Mouse (Mus musculus) layer of hippocampus, postnatal 14 days (tissue): ENCODE data around the gene Krtap27-1. TPM values are rescaled to one million over a fixed set of nuclear protein-coding genes. Genes with fewer than 3 reads are reported as not detected.
A peak's percentile ranks its signal among the peaks of the same experiment; 100 is the strongest.

Experiments
- DNase-seq, 2 experiments: peaks; one replicate each; pipeline ENCODE4 v3.0.0; 2021 to 2022; ENCODE audit warnings: low spot score in 2 of 2, mixed read lengths in 1 of 2
- long read RNA-seq, 2 experiments: library from polyadenylated mRNA; stranded (forward); transcript quantifications; one replicate each; pipeline ENCODE4 v2.0.0; 2021
- total RNA-seq, 2 experiments: library from RNA; stranded (reverse); gene quantifications; 2 replicates each; pipeline ENCODE4 v1.2.3; 2021

The Krtap27-1 gene
- not detected for total RNA-seq
- long read RNA-seq, experiment 1: 0 reads
- long read RNA-seq, experiment 2: 0 reads

DNA sequence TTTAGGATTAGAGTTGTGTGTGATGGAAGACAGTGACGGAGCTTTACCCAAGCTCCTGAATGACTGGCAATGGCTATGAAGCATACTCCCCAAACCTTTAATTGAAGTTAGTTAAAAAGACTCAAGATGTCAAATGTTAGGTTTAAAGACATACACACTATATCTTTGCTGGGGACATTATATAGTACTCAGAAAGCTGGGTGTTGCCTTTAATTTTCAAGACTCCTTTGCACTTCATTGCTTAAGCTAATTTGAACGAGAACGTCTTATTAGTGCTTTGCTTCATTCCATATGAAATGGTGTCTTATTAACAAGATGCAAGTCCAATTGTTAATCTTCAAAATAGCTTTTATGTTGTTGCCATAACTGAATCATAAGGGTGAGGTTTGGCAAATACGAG lies at the start of gene Krtap27-1:
TSS of gene Krtap27-1 (minus strand) at position 101 of the 400 bp plus-strand sequence.
- no peak for DNase-seq

DNA sequence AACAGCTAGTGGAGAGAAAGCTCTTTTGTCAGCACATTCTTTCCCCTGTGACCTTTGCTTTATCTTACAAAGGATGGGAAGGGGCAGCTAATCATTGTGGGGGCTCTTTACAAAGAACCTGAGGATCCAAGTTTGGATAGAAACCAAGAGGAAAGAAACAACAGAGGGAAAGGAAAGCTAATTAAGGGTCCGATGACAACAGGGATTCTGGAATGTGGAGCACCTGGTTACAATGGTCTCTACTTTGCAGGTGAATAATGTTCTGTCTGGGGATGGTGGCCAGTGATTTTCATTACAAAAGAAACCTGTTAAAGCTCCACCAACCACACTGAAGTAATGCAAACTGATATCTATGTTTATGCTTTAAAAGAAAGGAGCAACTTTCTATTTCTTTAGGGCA lies 48.6 kb upstream of the Krtap27-1 start:
- no peak for DNase-seq

DNA sequence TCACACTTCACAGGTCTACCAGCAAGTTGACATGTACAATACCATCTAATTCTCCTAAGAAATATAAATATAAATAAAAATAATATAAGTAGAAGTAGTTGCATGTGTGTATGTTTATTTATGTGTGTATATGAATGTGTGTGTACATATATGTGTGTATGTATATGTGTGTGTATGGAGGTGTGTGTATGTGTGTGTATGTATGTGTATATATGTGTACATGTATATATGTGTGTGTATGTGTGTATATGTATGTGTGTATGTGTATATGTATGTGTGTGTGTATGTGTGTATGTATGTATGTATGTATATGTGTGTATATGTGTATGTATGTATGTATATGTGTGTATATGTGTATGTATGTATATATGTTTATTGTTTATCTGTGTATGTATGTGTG lies 45.1 kb upstream of the Krtap27-1 start:
- no peak for DNase-seq

DNA sequence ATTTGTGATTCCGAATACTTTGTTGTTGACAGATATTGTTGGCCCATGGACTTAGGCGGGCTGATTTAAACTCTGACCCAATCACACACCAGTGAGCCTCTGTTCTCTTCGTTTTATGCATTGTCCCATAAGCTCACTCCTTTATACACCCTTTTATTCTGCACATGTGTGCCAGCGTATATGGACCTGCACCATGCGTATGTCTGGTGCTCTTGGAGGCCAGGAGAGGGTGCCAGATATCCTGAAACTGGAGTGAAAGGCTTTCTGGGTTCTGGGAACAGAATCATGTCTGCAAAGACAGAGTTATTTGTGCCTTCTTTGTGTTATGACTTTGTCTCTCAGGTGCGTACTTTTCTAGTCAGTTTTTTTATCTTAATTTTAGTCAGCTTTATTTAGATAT lies 39.8 kb upstream of the Krtap27-1 start:
- no peak for DNase-seq

DNA sequence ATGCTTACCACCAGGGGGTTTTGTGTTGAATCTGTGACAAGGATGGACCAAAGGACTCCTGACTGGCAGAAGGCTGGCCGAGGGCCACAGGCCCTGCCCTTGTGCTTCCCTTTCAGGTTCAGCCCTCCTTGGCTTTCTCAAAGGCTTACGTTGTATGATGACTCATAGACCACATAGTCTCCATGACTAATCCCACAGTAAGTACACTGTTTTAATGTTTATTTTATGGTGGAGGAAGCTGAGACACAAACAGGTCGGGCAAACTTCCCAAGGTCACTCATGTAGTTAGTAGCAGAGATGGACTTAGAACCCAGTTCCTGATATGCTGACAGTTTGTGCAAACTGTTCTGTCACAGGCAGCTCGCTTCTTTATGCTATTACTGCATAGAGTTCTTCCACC lies 39.3 kb upstream of the Krtap27-1 start:
- no peak for DNase-seq

DNA sequence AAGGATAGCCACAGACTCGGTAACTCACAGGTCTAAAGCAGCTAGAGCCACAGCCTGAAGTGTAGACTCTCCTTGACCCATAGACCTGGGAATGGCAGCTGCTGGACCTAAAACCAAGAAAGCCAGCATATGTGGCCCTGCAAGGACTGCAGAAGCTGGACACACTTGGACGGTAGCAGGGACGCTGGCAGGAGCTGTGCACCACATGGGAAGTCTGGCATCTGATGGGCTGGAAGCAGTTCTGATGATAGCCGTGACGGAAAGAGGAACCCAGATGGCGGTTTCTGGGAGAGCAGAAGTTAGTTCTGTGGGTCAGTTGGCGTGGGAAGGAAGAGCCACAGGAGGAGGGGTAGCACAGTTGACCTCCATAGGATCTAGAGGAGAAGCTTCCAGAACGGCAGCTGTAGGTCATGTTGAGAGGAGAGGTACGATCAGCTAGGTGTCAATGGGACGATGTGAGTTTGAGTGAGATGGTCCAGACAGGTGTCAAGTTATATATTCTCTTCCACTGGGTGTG lies 36.1 kb upstream of the Krtap27-1 start, which contains the start of gene 2310061N02Rik:
TSS of gene 2310061N02Rik (minus strand) at position 467 of the 517 bp plus-strand sequence.
- peak in 1 of 2 experiments; percentile 15 for DNase-seq

DNA sequence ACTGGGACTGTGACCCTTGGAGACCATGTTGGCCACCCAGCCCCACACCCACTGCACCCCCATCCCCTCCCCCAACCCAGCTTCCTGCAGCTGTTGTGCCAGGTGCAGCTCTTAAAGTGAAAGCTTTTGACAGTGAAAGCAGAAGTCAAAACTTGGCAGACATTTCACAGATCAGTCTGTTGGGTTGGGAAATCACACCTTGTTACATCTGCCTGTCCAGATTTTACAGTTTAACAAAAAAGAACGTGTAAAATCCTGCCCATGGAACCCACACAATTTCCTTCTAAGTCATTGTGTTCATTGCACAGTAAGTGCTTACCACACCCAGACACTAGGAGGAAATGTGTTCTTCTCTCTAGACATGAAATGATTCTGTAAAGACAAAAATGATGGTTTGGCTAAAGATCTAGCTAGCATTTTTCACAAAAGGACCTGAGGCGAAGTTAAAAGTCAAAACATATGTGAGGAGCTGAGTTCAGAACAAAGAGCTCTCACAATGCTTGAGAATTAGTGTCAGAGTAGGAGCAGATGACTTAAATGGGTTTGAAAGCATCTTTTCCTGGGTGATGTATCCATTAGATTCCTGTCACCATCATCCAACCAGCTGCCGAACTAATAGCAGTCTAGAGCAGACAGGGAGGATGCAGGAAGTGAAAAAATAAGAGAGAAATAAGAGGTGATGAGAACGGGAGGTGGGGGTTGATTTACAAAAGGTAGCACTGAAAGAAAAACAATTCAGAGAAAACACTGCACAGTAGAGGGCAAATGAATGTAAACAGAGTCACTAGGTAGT lies 29.8 kb upstream of the Krtap27-1 start:
- DNase-seq: no peak

DNA sequence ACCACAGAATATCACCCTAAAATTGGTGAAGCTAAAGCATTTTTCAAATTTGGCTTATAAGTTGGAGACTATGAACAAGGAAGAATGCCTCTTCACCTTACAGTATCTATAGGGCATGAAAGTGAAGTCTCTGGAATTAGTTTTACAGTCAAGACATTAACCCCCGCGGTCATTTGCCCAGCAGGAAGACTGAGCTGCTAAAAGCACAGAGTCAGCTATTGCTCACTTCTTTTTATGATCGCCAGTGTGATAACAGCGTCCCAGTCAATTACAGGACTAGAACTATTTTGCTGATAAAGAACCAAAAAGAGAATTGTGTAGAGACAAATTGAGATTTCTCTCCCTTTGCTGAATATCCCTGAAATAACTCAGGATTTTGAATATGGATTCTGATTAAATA lies 24.8 kb upstream of the Krtap27-1 start:
- no peak for DNase-seq

DNA sequence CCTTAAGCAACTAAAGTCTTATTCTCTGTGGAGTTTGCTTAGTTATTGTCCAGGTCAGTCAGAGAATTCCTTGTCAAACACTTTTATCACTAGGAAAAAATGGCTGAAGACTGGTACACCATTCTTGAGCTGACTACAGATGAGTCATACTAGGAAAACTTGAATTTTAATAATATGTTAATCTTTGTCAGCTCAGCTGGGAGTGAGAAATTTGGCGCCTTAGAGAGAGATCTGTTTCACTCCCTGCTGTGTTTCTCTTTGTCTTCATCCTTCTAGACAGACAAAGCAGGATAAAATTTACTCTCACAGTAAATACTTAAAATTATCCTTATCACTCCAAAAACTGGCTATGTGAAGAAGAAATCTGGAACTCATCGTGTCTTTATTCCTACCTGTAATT lies 9.8 kb upstream of the Krtap27-1 start:
- peak in 1 of 2 experiments; percentile 4 for DNase-seq

DNA sequence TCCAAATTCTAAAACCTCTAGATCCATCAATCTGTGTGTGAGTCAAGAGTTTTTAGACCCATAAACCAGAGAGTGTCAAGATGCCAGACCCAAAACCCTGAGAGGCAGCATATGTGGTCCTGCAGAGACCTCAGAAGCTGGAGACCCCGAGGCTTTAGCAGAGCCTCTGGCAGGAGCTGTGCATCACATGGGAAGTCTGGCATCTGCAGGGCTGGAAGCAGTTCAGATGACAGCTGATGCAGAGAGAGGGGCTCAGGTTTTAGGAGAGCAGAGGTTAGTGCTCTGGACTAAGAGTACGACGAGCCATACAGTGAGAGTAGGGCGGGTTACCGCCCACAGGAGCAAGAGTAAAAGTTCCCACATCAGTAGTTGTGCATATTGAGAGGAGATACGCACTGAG lies 7.6 kb upstream of the Krtap27-1 start:
- no peak for DNase-seq

DNA sequence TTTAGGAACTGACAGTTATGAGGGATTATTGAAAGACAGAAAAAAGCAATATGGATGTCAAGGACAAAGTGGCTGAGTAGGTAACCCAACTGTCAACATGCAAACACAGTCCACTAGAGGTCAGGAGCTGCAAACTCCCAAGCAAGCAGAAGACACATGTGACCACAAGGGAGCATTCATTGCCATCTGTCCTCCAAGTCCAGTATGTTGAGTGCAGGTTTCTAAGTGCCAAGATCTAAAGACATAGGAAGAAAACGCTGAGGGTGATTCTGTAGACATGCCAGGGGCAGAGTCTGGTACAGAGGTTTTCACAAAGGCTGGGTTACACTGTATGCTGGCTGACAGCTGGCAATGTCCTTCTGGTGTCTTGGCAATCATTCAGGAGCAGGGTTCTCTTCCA lies 14.0 kb downstream of the Krtap27-1 start:
- no peak for DNase-seq

DNA sequence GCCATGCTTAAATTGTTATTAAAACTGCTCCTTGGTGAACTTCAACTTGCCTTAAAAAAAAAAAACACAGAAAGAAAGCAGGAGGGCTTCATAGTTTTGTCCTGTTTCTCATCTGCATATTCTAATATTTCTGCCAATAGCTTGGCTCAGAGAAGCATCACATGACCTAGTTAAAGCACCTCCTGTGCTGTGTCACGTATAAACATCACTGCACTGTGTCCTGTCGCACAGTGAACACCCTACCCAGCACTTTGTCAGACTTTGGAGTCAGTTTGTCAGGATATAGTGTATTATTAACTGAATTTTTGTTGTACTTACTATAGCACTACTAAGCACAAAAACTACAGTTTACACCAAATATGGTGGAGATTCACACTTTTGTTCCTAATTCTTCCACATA lies 19.5 kb downstream of the Krtap27-1 start:
- no peak for DNase-seq

DNA sequence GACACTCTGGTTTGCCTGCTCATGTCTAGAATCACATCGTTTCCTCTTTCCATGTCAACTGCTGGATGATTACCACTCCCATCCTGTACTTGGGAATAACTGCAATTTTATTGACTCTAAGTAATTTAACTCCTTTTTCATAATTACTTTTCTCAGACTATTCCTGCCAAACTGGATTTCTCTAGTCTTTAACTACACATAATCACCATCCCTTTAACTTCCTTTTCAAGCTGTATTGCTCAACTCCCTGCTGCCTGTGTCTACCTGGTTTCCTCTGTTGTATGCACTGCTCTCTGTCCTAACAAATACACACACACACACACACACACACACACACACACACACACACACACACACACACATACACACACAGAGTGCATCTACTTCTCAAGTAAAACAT lies 20.4 kb downstream of the Krtap27-1 start:
- DNase-seq: no peak

DNA sequence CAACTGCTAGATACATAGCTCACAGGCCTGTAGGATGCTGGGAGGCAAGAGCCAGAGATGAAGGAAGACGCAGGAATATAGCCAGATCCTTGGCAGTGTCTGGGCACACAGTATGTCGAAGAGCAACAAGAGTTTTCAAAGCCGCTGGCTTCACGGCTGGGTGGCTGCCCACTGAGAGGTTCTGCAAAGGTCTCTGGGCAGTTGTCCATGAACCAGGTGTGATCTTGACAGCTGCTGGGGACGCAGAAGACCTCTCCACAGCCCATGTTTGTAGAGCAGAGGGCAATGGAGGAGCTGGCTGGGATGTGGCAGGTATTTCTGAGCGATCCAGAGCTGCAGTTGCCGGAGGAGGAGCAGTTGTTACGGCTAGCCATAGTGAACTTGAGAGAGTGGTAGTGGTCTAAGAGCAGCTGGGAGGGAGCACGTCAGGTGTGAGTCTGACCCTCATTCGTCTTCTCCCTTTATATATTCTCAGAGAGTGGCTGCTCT lies 24.1 kb downstream of the Krtap27-1 start, which contains the start of gene Krtap26-1:
TSS of gene Krtap26-1 (minus strand) at position 439 of the 489 bp plus-strand sequence.
- no peak for DNase-seq

DNA sequence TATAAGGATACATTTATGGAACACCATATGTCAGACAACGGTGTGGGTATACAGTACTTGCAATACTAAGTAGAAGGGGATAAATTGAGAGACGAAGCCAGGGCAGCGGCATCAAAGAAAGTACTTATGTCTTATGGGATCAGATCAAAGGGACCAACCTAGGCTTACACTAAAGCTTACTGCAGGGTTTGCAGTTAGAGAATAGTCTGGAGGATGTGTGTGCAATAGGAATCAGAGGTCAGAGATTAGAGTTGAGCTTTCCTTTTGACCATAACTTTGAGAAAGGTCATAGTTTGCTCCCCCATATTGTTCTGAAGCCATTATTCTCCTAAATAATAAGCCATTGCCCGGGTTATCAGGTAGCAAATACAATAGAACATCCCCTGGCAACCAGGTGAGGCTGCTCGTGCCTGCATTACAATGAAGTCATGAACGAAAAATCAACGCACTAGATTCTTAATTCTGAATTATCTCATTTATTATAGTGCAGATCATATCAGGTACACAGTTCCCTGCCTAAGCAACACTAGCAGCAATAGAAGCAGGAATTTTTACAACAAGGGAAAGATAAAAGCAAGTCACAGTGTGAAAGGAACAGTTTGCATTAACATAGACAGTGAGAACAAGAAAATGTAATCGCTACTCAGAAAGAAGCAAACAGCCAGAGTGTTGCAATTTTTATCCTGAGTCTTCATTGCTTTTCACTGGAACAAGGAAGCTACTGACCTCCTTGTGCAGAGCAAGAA lies 24.9 kb downstream of the Krtap27-1 start:
- no peak for DNase-seq

DNA sequence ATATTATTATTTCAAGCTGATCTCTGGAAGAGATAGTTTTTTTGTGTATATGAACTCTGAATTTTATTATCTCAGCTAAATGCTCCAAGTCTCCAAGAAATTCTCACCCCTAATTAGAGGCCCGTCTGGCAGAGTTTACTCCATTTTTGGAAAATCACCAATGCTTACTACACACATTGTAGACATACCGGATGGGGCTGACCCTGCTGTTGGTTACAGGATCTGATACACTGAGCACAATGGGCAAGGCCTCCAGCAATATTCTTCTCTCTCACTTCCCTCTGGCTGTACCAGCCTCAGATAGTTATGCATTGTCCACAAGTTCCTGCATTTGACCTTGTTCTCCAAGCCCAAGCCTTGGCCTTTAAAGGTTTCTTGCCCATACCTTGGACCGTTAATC lies 31.4 kb downstream of the Krtap27-1 start:
- DNase-seq: no peak

DNA sequence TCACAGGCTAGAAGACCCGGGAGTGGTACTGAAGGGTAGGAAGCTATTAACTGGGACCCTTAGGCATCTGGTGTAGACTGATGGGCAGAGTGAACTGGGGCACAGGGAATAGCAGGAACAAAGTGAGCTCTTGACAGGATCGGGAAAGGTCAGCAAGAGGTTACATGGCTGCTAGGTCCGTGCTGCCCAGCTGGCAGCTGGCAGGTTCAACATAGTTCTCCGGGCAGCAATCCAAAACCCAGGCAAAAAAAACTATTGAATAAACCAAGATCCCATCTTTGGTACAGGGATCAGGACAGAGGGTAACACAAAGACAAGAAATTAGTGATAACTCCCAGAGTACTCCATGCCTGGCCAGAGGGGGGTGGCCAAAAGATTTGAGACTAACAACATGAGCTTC lies 36.3 kb downstream of the Krtap27-1 start:
- DNase-seq: no peak

DNA sequence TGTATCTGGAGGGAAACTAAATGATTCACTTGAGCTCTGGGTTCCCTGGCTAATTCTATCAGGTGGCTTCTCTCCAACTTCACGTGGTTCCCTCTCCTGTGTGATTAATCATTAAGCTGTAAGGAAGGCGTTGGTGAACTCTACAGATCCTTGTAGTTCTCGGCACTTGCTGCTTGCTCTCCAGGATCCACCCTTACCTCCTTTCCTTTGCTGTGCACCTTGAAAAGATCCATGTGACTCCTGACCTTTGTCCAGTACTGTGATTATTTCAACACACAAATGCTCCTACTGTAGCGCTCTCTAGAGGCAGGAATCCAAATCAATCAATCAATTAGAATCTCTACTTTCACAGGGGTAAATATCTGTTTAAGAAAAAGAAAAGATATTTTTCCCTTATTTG lies 40.0 kb downstream of the Krtap27-1 start:
- DNase-seq: no peak

DNA sequence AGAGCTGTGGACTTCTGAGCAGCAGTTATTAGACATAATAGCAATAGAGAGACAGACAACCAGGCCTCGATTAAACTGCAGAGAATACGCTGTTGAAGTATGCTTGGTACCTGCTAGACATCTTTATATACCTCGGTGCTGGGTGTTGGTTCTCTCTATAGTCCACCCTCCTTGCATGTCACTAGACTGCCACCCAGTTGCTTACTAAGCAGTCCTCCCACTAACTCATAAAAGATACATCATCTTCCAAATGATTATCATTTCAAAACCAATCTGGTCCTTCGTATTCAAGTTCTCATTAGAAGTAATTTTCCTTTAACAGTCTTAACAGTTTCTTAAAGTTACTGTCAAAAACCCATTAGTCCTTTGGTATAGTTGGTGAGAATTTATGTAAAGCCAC lies 43.9 kb downstream of the Krtap27-1 start, which contains the start of gene 2310079G19Rik:
TSS of gene 2310079G19Rik (minus strand) at position 101 of the 400 bp plus-strand sequence.
- no peak for DNase-seq
